Mouse (Mus musculus): ENCODE results near the gene Cox20. TPM values are rescaled to one million over a fixed set of nuclear protein-coding genes. Genes with fewer than 3 reads are reported as not detected.

Cox20 gene
- polyA plus RNA-seq (2015; fragmentation: Nextera tagmentation; extraction: Ambion mirVana) = 226 and 228 TPM in 2 replicates

DNA sequence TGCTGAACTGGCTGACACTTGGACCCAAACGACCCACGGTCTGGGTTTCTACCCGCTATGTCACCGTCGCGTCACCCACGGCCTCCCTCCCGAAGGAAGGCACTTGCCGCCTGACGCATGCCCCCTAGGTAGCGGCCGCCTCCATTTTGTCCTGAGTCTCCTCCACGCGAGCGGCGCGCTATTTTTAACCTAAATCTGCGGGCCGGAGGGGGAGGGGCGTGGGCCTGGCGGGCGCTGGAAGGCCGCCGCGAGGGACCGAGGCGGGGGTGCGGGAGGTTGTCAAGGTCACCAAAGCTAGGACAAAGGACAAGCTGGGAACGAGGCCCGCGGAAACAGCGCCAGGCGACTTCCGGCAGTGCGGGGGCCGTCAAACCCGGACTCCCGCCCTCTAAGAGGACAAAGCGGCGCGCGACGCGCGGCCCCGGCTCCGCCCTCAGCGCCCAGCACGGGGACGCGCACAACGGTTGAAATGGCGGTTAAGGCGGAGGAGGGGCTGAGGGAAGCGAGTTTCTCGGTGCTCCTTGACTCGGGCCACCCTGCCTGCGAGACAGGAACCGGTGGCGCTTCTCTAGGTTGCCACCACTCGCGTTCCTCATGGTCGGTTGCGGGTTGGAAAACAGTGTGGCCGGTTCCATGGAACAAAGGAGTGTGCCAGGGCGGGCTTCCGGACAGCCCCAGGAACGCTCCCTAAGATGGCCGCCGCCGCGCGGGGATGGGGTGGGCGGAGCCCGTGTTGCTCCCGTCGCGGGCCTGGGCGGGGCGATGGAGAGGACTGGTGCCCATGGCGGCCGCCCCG, at the start of gene Cox20:
Cox20 (plus strand) TSS at position 742 of the 796 bp plus-strand sequence.

DNA sequence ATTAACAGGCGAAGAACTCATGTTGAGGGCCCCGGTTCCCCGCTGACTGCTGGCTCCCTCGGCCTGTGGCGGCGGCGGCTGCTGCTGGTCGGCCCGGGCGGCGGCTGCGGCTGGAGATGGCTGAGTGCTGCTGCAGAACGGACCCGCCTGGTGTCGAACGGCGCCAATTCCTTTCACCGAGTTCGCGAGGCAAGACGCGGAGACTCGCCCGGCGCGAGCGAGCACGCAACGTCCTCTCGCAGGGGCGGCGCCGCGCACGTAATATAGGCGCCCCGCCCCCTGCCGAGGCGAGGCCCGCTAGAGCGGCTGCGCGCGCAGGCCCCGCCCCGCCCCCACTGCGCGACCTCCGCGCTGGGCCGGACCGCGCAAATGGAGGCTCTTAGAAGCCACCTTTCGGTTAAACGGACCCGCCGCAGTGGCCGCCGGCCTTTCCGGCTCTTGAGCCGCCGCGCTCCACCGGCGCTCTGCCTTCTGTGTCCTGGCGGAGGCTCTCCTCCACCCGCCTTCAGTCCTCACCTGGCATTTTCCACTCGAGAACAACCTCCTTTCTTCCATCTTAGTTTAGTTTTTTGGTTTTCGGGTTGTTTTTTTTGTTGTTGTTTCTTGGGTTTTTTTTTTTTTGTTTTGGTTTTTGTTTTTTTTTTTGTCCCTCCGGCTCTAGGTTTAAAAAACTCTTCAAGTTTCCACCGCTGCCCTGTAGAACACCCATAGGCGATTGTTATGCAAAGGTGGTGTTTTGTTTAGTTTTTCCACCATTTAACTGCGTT, 18.8 kb downstream of the Cox20 start, which contains the start of gene Hnrnpu:
Hnrnpu (minus strand) TSS at position 247 of the 767 bp plus-strand sequence.

Small RNA genes lying within 50 kb of the gene (microRNA-seq; reads per million reads assigned to microRNA genes)
- gene Gm27458 (ENCODE audit: borderline replicate concordance, insufficient number of aligned reads) = not detected

Other genes starting within 250 kb of the Cox20 start
- gene Desi2, start 131.7 kb upstream of the Cox20 start, polyA plus RNA-seq (2015; fragmentation: Nextera tagmentation; extraction: Ambion mirVana) = 15.9 and 27.3 TPM in 2 replicates
- gene Hnrnpu, start 18.7 kb downstream of the Cox20 start, polyA plus RNA-seq (2015; fragmentation: Nextera tagmentation; extraction: Ambion mirVana) = 187 and 265 TPM in 2 replicates
- gene Efcab2, start 87.0 kb downstream of the Cox20 start, polyA plus RNA-seq (2015; fragmentation: Nextera tagmentation; extraction: Ambion mirVana) = 7.6 and 12.2 TPM in 2 replicates
- 3.1 and 5.8 TPM in 2 replicates for gene Kif26b, start 210.0 kb downstream of the Cox20 start, polyA plus RNA-seq (2015; fragmentation: Nextera tagmentation; extraction: Ambion mirVana)

All from adrenal gland, postnatal 0 days (tissue).